Mouse (Mus musculus) retina, embryonic 14.5 days (tissue): ENCODE measurements at regions not wholly inside any gene's neighbourhood (a gene's known extent, or its start where the extent isn't known, plus 50 kb on each side); places are given as distances from the start of the nearest gene placed in this dataset.

Source experiments
- DNase-seq: peaks from one replicate; pipeline ENCODE4 v3.0.0-alpha.2; 2015; ENCODE audit warnings: low spot score

DNA sequence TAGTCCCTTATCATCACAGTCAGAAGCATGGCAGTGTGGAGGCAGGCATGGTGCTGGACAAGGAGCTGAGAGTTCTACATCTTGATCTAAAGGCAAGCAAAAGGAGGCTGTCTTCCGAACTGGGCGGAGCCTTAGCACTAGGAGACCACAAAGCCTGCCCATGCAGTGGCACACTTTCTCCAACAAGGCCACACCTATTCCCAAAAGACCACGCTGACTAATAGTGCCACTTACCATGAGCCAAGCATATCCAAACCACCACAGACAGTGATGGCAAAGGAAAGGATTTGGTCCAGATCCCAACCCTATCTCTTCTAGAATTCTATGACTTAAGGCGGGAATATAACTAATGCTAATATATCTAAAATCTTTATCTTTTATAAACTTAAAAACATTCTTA lies 169.4 kb upstream of the Prok2 start:
- no peak for DNase-seq

DNA sequence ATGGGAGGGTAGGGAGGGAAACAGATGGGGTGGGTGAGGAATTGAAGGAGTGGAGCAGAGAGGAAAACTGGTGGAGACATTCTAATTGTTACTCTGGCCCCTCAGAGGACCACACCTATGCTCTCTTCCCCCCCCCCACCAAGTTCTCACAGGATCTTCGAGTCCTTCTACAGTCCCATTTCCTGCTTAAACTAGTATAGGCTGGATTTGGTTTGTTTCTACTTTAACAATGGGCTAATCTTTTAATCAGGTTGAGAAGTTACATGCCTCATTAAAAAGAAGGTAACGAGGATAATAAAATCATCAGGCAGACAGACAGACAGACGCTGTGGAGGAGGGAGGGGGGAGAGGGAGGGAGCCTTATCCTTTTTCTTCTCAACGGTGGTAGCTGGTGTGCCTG lies 167.7 kb upstream of the Prok2 start:
- DNase-seq = no peak

DNA sequence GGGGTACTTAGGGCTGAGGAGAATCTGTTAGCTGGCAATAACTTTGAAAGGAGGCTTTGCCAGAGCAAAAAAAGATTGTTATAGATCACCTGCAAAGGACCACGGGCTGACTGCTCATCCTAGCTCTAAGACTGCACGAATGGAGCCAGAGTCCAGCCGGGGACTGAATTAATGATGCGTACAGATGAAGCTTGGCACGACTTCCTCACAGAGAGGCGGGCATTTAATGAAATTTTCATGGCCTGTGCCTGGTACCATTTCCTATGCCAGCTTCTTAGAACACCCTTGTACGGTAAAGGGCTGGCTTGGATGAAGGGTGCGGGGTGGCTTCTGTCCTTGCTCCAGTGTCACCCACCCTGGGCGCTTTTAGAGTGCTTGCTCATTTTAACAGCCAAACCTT lies 166.0 kb upstream of the Prok2 start:
- DNase-seq = no peak

DNA sequence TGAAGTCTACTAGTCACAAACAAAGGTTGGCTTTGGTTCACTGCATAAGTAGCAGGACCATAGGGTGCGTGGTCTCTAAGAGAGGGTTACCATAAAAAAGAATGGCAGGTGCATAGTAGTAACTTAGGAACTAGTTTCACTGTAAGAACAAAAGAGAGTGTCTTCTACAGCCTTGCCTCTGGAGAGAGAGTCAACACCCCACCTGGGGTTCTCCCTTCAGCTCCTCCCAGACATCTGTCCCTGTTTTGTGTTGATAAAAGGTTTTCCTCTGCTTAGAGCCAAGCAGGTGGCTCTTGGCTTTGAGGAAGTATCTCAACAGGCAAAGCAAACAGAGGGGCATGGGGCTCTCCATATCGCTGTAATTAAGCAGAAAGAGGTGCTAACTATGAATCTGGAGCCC lies 165.6 kb upstream of the Prok2 start:
- no peak for DNase-seq

DNA sequence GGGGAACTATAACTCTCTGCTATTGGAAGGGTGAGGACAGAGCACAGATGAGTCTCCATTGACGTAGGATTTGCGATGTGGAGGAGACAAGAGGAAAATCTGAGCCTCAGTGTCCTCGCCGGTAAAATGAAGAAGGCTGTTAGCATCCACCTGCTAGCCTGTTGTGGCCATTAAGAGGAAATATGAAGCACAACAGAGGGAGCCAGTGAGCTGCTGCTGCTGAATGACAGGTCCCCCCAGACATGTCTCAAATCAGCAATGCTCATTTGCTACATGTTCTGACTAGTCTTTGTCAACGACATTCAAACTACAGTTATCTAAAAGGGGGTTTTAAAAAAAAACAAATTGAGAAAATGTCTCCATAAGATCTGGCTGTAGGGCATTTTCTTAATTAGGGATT lies 164.6 kb upstream of the Prok2 start:
- no peak for DNase-seq

DNA sequence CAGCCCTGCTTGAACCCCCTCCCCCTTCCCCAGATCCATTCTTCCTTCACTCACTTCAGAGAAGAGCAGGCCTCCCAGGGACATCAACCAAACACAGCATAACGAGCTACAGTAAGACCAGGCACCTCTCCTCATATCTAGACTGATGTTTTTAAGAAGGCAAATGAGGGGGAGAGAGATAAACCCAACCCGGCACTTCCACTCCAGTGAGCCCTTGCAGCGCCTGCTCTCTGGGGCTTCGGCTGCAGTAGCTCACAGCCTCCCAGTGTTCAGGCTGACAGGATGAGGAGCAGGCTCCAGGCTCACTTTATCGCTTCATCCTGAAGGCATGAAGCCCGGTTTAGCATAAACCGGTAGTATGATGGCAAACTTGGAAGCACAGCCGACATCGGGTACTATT lies 162.9 kb upstream of the Prok2 start:
- peak; percentile 44 for DNase-seq

DNA sequence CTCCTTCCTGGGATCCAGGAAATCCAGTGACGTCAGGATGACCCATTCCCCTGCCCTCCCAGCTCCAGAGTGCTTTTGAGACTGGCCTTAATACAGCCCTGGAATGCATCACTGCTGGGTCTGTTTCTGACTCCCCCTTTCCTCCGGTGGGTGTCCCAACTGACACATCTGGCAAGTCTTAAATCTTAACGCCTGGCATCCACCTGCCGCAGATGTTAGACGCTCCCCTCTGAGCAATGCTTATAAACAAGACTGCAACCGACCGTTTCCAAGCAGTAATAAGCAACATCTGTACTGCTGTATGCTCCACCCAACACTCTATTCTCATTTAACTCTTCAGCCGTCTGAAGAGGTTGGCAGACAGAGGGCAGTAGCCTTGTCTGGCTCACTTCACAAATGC lies 161.7 kb upstream of the Prok2 start:
- DNase-seq = no peak

DNA sequence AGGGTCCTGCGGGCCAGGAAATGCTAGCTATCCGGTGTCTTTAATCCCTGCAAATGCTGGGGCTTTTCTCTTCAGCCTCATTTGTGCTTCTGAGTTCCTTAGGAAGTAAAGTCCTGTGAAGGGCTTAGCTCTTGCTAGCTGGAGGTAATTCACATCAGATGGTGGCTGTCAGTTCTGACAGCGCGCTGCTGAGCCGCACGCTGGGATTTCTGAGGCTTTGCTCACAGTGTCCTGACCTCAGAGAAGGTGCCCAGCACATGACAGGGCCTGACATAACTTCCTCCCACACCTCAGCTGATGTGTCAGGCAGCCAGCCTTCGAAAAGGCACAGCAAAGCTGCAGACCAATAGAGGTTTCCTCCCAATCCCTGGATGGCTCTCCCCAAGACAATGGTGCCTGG lies 158.6 kb upstream of the Prok2 start:
- DNase-seq = peak; percentile 41

DNA sequence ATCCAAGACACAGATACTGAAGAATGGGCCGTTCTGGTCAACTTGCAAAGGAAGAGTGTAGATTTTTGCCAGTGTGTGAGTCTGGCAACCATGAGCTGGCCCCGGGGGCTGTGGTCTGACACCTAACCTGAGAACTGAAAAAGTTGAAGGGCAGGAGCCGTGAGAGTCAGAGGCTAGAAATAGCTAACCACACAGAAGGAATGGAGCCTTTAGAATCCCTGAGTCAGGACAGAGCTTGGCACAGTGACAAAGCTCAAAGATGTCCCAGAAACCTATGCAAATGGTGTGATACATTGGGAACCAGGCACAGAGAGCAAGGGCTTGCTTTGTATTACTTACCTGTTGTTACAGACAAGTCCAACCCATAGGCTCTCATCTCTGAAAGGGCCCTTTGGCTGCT lies 157.9 kb upstream of the Prok2 start:
- DNase-seq = no peak

DNA sequence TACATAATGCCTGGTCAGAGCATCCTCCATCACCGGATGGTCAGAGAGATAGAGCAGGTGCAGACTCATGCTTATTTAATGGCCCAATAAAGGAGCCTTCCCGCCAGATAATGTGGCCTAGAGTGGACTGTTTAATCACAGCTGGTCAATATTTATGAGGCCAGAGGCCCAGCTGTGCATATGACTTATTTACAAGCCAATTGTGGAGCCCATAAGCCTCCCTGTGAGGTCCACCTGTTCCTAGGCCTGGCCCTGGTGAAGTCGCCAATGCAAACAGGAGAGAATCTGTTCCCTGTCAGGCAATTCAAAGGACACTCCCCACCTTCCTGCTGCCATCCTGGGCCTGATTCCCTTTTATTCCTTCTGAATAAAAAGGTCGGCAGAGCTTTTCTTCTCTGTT lies 155.4 kb upstream of the Prok2 start:
- peak; percentile 58 for DNase-seq

DNA sequence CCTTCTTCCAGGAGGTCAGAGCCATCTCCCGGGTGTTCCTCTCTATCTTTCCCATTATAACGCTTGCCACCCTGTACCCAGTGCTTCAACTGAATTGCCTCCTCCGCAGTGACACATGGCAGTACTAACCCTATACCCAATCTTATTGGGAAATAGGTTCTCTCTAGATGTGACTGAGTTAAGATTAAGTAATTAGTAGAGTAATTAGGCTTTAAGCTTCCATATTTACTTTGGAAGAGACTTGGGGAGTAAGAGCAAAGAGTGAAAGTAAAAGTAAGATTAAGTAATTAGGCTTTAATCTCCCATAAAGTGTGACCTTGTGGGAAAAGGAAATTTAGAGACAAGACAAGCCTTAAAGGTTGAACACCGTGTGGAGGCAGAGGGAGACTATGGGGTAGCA lies 148.7 kb upstream of the Prok2 start:
- DNase-seq = no peak

DNA sequence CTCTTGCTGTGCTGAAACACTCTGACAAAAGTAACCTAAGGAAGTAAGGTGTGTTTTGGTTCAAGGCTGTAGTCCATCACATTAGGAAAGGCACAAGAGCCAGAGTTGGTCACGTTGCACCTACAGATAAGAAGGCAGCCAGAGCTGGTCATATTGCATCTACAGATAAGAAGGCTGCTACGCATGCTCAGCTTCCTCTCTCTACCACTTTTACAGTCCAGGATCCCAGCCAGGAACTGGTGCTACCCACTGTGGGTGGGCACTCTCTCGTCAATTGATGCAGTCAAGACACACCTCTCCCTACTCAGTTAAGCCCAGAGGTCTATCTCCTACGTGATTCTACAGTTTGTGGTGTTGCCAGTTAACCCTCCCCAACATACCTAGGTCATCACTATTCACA lies 147.8 kb upstream of the Prok2 start:
- DNase-seq = no peak

DNA sequence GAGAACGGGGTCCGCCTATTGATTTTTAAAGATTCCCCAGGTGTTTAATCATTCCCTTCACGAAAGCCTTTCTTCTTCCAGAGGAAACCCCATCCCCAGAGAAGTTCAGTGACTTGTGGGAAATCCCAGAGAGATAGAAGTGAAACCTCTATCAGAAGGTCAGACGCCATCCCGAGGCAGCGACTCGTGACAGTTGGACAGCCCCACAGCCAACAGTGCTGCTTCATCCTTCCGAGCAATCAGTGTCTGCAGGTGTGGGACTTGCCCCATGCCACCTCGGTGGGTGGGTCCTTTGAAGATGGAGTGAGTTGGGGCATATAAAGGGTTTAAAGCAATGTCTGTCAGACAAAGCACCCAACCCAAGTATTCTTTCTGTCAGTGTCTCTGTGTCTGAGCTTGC lies 139.9 kb upstream of the Prok2 start:
- DNase-seq = no peak

DNA sequence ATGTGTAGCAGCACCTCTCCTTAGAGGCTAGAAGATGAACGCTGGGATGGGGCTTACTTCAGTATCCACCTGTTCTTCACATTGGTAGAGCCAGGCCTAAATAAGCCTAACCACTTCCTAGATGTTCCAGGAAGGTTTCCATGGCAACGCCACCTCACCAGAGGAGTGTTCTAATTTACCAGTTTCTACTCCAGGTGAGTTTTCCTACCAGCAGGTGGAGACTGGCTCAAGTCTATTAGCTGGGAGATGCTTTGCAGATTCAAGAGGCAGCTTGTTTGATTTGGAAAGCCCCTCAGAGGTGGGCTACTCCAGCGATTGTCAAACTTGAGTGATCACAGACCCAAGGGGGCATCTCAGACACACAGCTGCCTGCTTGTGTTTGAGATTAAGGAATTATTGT lies 138.8 kb upstream of the Prok2 start:
- no peak for DNase-seq

DNA sequence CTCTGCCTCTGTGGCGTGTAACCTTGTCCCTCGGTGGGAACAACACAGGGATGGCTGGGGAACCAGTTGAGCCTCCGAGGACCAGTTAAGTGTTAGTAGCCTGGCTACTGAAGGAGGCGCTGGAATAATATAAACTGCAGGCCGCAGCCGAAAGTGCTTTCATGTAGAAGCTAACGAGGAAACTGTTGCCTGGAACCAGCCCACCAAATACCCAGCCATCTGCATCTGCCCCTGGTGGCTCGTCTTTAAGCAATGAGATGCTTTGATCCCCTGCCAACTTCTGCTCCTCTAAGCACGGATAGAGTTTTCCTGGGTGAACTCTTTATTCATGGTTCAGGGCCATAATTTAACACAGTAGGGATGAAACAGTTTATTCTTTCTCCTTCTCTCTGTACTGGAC lies 137.2 kb upstream of the Prok2 start:
- DNase-seq = no peak

DNA sequence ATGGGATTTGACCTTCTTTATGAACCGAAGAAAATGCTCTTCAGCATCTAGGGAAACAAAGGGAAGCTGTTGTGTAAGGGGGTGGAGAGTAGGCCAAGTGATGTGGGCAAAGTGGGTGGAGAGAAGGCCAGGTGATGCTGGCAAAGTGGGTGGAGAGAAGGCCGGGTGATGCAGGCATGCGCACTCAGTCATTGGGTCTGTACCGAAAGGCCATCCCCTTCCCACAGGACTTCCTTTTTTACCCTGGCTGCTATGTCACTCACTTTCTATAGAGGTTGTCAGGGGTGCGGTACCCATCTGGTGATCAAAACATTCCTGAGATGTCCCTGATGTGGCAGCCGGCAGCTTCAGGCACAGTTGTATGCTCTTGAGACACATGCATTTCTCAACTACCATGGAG lies 131.2 kb upstream of the Prok2 start:
- no peak for DNase-seq

DNA sequence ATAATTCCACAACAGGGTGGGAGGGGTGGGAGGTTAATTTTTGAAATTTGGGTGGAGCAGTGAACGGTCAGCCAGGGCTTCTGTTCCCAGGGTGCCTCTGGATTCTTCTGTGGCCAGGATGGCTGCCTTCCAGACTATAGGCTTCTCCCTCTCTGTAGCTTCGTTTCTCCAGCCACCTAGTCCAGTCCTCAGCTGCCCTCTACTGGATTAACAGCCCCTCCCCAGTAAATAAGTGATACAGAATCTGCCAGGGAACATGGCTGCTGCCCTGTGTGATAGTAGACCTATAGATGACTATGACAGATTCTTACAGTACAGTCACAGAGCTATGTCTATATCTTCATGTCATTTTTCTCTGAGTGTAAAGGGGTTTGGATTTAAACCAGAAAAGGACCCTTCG lies 127.5 kb upstream of the Prok2 start:
- DNase-seq = no peak

DNA sequence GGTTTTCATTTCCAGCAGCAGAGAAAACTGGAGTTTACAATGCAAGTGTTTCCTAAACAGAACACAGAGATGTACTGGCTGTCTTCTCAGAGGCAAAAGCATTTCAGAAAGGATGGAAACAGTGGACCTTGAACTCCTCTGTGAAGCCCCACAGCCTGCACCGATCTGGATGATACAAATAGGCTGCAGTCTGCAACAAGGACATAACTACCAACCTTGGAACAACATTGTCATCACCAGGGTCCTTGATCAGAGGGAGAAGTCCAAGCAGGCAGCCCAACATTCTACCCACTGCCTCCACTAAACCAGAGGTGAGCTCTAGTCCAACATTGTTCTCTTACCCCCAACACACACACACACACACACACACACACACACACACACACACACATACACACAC lies 124.5 kb upstream of the Prok2 start:
- DNase-seq = no peak

DNA sequence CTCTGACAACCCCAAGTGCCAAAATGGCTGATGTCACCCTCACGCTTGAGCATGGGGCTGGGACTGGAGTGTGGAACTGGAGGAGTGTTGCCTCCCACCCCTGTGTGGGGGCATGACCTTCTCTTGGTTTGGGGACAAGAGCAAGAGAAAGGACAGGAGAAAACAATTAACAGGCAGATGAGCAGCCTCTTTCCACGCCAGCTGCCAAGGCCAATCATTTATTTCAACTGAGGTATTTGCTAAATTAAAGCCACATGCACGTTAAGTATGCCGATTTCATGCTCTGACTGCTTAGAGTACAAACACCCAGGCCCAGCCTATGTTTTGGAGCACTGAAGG lies 119.3 kb upstream of the Prok2 start:
- peak; percentile 75 for DNase-seq

DNA sequence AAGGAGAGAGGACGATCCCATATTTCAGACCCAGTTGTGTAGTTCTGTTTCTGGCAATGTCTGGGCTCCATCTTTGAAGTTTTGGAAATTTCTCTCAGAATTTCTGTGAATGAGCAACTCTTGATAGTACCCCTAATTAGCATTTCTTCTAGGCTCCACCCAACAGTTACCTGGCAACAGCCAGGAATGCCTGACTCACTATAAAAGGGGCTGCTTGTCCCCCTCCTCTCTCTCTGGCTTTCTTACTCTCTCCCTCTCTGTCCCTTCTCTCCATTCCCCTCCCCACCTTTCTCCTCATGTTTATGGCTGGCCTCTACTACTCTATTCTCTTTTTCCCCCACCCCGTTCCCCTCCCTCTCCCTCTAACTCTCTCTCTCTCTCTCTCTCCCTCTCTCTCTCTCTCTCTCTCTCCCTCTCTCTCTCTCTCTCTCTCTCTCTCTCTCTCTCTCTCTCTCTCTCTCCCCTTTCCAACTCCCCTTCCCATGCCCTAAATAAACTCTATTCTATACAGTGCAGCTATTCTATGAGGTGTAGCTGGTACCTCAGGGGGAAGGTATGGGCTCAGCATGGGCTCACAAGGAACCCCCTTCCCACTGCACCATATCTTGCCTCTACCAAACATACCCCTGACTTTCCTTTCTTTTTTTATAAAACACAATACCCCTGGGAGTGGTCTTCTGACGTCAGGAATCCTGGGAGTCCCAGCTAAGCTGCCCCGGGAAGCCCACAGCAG lies 118.7 kb upstream of the Prok2 start:
- DNase-seq = no peak

DNA sequence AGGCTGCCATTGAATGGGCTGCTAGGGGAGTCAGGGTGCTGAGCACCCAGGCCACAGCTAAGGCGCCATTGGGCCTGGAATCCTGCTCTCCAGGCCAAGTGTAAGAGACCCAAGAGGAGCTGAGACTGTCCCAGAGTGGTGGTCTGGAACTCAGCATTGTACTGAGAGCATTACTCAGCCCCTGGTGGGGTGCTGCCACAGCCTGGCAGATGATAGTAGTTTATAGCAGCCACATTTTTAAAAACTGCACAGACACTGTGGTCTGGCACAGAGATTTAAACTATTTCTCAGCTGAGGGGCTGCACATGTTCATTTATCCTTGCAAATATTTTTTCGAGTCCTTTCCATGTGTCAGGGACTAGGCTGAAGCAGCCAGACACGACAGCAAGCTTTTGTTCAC lies 117.3 kb upstream of the Prok2 start:
- no peak for DNase-seq

DNA sequence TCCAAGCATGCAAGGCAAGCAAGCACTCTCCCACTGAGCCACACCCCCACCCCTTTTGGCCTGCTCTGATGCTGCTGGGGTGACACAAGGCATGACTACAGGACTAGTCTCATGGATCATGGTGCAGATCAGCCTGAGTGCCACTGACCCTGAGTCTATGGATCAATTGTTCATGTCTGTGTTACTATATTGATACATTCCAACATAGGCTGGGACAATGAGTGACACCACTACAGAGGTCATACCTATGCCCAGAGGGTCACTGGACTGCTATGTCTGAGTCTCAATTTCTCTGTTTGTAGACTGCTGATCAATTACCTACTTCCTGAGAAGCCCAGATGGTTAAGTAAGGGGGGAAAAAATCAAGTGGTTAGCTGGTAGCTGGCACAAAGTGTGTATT lies 116.5 kb upstream of the Prok2 start:
- no peak for DNase-seq

DNA sequence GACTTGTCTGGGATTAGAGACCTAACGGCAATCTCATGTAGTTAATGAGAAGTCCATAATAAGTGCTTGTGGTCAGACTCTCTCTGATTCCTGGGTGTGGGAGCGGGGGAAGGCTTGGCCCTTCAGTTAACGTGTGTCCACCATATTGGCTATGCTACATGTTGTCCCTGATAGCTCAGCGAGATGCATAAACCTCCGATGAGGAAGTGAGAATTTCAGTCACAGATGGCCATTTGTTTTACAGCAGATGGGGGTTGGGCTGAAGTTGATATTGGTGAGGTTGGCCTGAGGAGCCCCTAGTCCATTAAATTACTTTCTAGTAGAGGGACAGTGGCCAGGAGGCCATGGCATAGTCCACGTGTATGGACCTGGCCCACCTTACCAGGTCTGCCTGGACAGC lies 114.6 kb upstream of the Prok2 start:
- DNase-seq = no peak

DNA sequence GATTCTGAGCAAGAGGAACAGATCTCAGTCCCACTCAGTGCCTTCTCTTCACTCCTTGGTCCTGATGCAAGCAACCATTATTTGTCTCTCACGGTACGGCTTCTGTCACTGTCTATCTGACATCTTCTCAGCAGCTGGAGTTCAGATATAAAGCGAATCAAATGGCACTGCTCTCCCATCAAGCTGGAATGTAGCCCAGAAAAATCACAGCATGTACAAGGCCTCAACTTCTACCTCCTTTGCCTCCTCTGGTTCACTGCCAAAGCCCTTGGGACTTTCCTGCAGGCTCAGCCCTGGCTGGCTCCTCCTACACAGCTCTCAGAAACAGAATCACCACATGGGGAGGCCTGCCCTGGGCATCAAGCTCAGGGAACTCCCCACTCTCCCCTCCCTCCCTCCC lies 107.1 kb upstream of the Prok2 start:
- DNase-seq = no peak

DNA sequence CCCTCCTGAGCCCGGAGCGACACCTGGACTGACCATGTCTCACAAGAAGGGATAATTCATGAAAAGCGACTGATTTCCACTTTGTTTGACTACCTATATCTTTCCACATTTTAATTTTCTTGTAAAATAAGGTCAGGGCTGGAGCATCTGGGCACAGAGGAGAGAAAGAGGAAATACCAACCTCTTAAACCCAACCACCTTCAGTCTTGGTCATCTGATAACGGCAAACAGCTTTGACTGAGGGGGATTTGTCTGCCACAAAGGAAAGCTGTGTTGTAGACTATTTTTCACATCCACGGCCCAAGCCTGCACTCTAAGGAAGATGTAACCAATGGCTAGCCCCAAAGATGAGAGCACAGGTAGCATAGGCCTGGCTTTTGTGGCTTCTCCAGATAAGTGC lies 101.4 kb upstream of the Prok2 start:
- no peak for DNase-seq
